Mouse (Mus musculus) heart, embryonic 10.5 days (tissue): ENCODE measurements around the gene Dock4. TPM values are rescaled to one million over a fixed set of nuclear protein-coding genes. Genes with fewer than 3 reads are reported as not detected.

Experiments used
- DNase-seq: peaks from one replicate; pipeline ENCODE4 v3.0.0-alpha.2; 2017; ENCODE audit warnings: low spot score
- H3K27ac ChIP-seq: fragments of 300-500 bp; sonication (generic); 2 replicates; pipeline ENCODE4 v1.5.1; 2016; ENCODE audit warnings: mild to moderate bottlenecking
- H3K27me3 ChIP-seq: fragments of 300-500 bp; sonication (generic); 2 replicates; pipeline ENCODE4 v1.6.1; 2016; ENCODE audit warnings: mild to moderate bottlenecking; ENCODE audit not compliant: poor library complexity, insufficient read depth, severe bottlenecking
- H3K36me3 ChIP-seq: fragments of 300-500 bp; sonication (generic); 2 replicates; pipeline ENCODE4 v1.6.1; 2016; ENCODE audit warnings: mild to moderate bottlenecking, moderate library complexity
- H3K4me1 ChIP-seq: fragments of 300-500 bp; sonication (generic); 2 replicates; pipeline ENCODE4 v1.6.1; 2016; ENCODE audit warnings: mild to moderate bottlenecking
- H3K4me3 ChIP-seq: fragments of 300-500 bp; sonication (generic); 2 replicates; pipeline ENCODE4 v1.5.1; 2016; ENCODE audit warnings: mild to moderate bottlenecking, moderate library complexity
- H3K9me3 ChIP-seq: fragments of 300-500 bp; sonication (generic); 2 replicates; pipeline ENCODE4 v1.6.1; 2016; ENCODE audit warnings: mild to moderate bottlenecking, moderate library complexity
- WGBS: fragments of 180-500 bp; shearing (Covaris S2); methylation state at CpG from one replicate; pipeline ENCODE4 v1.1.7; 2016; 5-methylcytosine and 5-hydroxymethylcytosine counted together
- polyA plus RNA-seq: library from polyadenylated mRNA; unstranded; fragments of >200 nt; fragmentation: Nextera tagmentation; extraction: Ambion mirVana; gene quantifications from 2 replicates; pipeline ENCODE4 v1.2.1, GENCODE M21; 2016

Dock4 gene
- polyA plus RNA-seq, 1 experiment from 2014 or later = 10.5 TPM

DNA sequence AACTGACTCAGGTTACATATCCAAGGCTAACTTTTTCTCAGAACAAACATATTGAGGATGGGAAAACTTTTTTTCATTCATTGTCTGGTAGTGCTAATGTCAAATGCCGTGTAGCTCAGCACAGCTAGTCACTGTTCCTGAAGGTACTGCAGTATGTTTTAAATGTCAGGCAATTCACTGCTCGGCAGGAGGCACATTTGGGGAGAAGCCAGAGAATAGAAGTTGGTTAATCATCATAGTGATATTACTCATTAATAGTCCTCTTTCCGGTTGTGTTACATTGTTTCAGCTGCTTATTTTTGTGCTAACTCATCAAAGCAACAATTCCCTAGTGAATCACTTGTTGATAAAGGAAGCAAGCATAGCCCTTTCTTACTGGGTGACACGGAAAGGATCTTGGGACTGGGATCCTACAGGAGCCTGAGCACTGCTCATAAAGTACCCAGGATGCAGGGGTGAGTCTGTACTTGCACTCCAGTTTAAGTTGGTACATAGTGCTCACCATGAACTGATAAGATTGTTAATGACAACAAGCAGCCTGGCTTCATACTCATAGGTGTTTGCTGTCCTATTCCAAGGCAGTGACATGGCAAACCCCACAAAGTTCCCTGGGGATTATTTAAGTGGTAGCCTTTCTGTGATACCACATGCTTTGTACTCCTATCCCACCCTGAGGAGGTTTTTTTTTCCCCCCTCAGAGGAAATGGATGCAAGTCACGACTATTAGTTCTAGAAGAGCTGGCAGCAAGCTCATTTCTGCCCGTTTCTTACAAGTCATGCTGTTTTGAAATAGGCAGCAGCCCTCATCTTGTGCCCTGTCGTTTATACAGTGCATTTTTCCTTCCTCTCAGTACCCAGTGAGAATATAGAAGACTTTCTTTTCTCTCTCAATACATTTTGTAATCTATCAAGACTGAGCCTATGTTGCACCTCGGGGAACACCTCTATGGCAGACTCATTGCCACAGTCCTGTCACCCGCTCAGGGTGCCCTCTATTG is 123.5 kb downstream of the Dock4 start:
- whole genome bisulfite sequencing = 65% methylated on average over 9 of the region's 9 CpGs
- Histone ChIP-seq H3K27me3 (no peaks in the 10 kb centered on the region), H3K36me3 (no peaks in the 10 kb centered on the region), H3K4me1 (peaks cover 4% of the 10 kb centered on the region; the same call in 1 of the 2 replicates), H3K4me3 (no peak overlapping the region), H3K9me3 (no peaks in the 10 kb centered on the region), H3K27ac (no peak overlapping the region)
- no peak for DNase-seq

- H3K4me1 ChIP-seq = peaks cover 4% of the 10 kb centered on the region; the same call in 1 of the 2 replicates
- no peaks in the 10 kb centered on the region for H3K9me3 ChIP-seq
- no peak overlapping the region for H3K4me3 ChIP-seq
- WGBS = 21% methylated on average over 1 of the region's 1 CpGs
- H3K36me3 ChIP-seq = no peaks in the 10 kb centered on the region
- H3K27ac ChIP-seq = no peak overlapping the region
- H3K27me3 ChIP-seq = no peaks in the 10 kb centered on the region
- DNase-seq = no peak
Observed at GRCm38 (mm10) chr12:40570250-40570649, 124.5 kb downstream of the Dock4 start.

DNA sequence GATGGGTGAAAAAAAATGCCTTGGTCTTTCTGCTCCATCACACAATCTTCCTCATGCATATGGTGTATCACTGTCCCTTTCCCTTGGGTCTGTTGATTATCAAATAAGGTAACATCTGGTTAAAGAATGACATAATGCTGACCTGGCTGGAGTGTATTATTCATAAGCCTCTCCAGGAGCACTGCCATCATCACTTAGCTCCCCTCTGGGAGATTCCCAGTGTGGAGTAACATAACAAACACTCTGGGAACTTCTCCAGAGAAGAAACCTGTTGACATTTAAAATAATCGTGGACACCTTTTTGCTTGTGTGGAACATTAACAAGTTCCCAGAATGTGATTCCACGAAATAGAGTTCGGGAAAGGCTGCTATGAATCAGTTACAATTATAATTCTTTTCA is 128.3 kb downstream of the Dock4 start:
- no peaks in the 10 kb centered on the region for H3K9me3 ChIP-seq
- H3K27ac ChIP-seq = no peak overlapping the region
- no peak overlapping the region for H3K4me3 ChIP-seq
- H3K4me1 ChIP-seq = 0 out of 2 replicates have a peak, but pooled peaks cover 4% of the 10 kb centered on the region
- H3K36me3 ChIP-seq = no peaks in the 10 kb centered on the region
- no peaks in the 10 kb centered on the region for H3K27me3 ChIP-seq
- WGBS = 68% methylated on average over 3 of the region's 3 CpGs
- DNase-seq = no peak

- Histone ChIP-seq H3K36me3 (no peaks in the 10 kb centered on the region), H3K9me3 (no peaks in the 10 kb centered on the region), H3K4me3 (no peak overlapping the region), H3K4me1 (no peaks in the 10 kb centered on the region), H3K27me3 (no peaks in the 10 kb centered on the region), H3K27ac (no peak overlapping the region)
- DNase-seq = no peak
- WGBS = 87% methylated on average over 2 of the region's 2 CpGs
Observed at GRCm38 (mm10) chr12:40576749-40577148, 131.0 kb downstream of the Dock4 start.

DNA sequence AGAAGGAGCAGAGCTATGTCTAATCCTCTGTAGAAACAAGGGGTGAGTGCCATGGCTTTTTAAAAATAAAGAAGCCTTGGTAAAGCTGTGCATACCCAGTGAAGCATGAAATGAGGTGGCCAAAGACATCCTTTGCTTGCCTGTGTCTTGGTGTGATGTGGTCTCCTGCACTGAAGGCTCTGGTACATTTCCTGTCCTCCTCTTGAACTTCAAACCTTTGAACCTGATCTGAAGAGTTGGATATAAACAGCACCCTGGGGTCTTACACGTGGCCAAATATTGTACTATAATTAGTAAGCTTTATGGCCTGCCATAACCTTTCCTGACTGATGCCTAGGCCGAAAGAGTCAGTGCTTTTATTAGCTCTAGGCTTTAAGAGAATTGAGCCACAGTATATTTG is 134.6 kb downstream of the Dock4 start:
- H3K9me3 ChIP-seq = no peaks in the 10 kb centered on the region
- no peak overlapping the region for H3K27ac ChIP-seq
- no peak overlapping the region for H3K4me3 ChIP-seq
- WGBS = 48% methylated on average over 2 of the region's 2 CpGs
- H3K4me1 ChIP-seq = no peaks in the 10 kb centered on the region
- H3K36me3 ChIP-seq = no peaks in the 10 kb centered on the region
- no peaks in the 10 kb centered on the region for H3K27me3 ChIP-seq
- DNase-seq = no peak

GRCm38 (mm10) chr12:40581037-40581436 is 135.3 kb downstream of the Dock4 start:
- H3K27me3 ChIP-seq = no peaks in the 10 kb centered on the region
- no peak overlapping the region for H3K4me3 ChIP-seq
- no peaks in the 10 kb centered on the region for H3K4me1 ChIP-seq
- no peak for DNase-seq
- H3K36me3 ChIP-seq = no peaks in the 10 kb centered on the region
- 77% methylated on average over 3 of the region's 3 CpGs for WGBS
- H3K27ac ChIP-seq = no peak overlapping the region
- H3K9me3 ChIP-seq = no peaks in the 10 kb centered on the region

DNA sequence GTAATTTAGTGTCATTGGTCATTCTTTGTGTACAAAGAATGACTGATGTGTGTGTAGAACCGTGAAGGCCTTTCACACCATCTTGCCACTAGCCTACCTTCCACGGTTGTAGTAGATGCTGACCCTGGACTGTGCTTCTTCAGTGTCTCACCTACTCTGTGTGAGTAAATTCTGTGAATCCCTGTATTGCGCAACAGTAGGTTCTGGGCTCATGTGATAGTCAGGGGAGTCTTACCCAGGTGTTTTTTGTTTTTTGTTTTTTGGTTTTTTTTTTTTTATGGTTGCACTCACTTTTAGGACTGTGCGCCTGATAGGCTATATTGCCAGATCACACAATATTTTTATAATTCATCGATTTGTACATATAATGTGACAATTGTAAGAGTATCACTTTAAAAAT is 136.3 kb downstream of the Dock4 start:
- Histone ChIP-seq H3K9me3 (no peaks in the 10 kb centered on the region), H3K36me3 (no peaks in the 10 kb centered on the region), H3K27ac (no peak overlapping the region), H3K4me3 (no peak overlapping the region), H3K27me3 (no peaks in the 10 kb centered on the region), H3K4me1 (no peaks in the 10 kb centered on the region)
- WGBS = 85% methylated on average over 5 of the region's 5 CpGs
- no peak for DNase-seq

GRCm38 (mm10) chr12:40584526-40585289 is 139.0 kb downstream of the Dock4 start:
- no peak for DNase-seq
- Histone ChIP-seq H3K27ac (no peak overlapping the region), H3K4me1 (no peaks in the 10 kb centered on the region), H3K36me3 (no peaks in the 10 kb centered on the region), H3K27me3 (no peaks in the 10 kb centered on the region), H3K4me3 (no peak overlapping the region), H3K9me3 (no peaks in the 10 kb centered on the region)
- 80% methylated on average over 7 of the region's 7 CpGs for WGBS

DNA sequence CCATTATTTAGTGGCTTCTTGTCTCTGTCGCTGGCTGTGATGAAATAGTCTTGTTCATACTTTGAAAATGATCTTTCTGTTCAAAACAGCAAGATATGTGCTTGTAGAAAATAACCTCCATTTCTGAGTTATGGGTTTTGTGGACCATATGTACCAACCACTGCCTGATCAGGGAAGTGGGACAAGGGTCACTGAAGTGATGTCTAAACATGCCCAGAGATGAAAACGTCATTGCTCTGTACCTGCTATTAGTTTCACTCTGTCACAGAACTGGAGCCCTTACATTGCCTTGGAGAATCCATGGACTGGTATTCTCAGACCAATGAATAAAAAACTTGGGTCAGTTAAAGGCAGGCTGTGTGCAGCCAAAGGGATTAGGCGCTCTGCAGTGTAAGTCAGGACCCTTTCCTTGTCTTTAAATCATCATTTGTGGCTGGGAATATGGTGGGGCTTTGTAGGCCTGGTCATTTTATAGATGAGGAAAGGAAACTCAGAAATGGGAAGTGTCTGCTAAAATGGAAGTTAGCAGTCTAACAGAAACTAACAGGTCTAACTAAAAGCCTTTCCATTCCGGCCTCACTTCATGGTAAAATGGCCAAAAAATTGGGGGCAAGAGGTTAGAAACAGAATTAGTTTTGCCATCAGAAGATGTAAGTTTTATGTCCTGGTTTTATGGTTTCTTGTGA is 139.8 kb downstream of the Dock4 start:
- no peaks in the 10 kb centered on the region for H3K36me3 ChIP-seq
- 85% methylated on average over 4 of the region's 4 CpGs for WGBS
- H3K27ac ChIP-seq = no peak overlapping the region
- no peaks in the 10 kb centered on the region for H3K4me1 ChIP-seq
- no peak overlapping the region for H3K4me3 ChIP-seq
- DNase-seq = no peak
- H3K9me3 ChIP-seq = no peaks in the 10 kb centered on the region
- no peaks in the 10 kb centered on the region for H3K27me3 ChIP-seq

GRCm38 (mm10) chr12:40594161-40594560 is 148.4 kb downstream of the Dock4 start:
- 52% methylated on average over 4 of the region's 4 CpGs for WGBS
- H3K27ac ChIP-seq = no peak overlapping the region
- no peak for DNase-seq
- H3K4me3 ChIP-seq = no peak overlapping the region
- no peaks in the 10 kb centered on the region for H3K27me3 ChIP-seq
- 0 out of 2 replicates have a peak, but pooled peaks cover 6% of the 10 kb centered on the region for H3K4me1 ChIP-seq
- no peaks in the 10 kb centered on the region for H3K36me3 ChIP-seq
- no peaks in the 10 kb centered on the region for H3K9me3 ChIP-seq

GRCm38 (mm10) chr12:40595440-40595839 is 149.7 kb downstream of the Dock4 start:
- no peaks in the 10 kb centered on the region for H3K36me3 ChIP-seq
- H3K4me3 ChIP-seq = no peak overlapping the region
- WGBS = 83% methylated on average over 6 of the region's 6 CpGs
- no peaks in the 10 kb centered on the region for H3K9me3 ChIP-seq
- no peak overlapping the region for H3K27ac ChIP-seq
- H3K27me3 ChIP-seq = no peaks in the 10 kb centered on the region
- H3K4me1 ChIP-seq = 0 out of 2 replicates have a peak, but pooled peaks cover 6% of the 10 kb centered on the region
- DNase-seq = no peak

- H3K27ac ChIP-seq = no peak overlapping the region
- no peaks in the 10 kb centered on the region for H3K9me3 ChIP-seq
- no peaks in the 10 kb centered on the region for H3K36me3 ChIP-seq
- DNase-seq = no peak
- H3K27me3 ChIP-seq = no peaks in the 10 kb centered on the region
- 0 out of 2 replicates have a peak, but pooled peaks cover 6% of the 10 kb centered on the region for H3K4me1 ChIP-seq
- H3K4me3 ChIP-seq = no peak overlapping the region
- 64% methylated on average over 7 of the region's 7 CpGs for WGBS
Observed at GRCm38 (mm10) chr12:40596020-40596419, 150.3 kb downstream of the Dock4 start.
